ENCODE assay signal across 22 mouse cellular contexts in genomic region chr15:27569924-27570323, GRCm38 (mm10).
A peak's percentile ranks its signal among the peaks of the same experiment; 100 is the strongest.
DNase-seq lines count a peak whose midpoint lies in the region; ATAC-seq lines count a peak whose summit lies in the region.
"Had no signal": no experiment of that assay in that cellular context is flagged by ENCODE, and none has a peak within 500 bp of the region (broad histone marks: within the 10 kb centered on the region; RNA-seq: fewer than 3 reads in every experiment).

No protein-coding gene starts in this region.

- no peak overlapping the region for H3K4me3 ChIP-seq in embryonic facial prominence, embryonic 11.5 days (ENCODE audit: low read depth, low read length)
- no peak overlapping the region for H3K4me3 ChIP-seq in embryonic facial prominence, embryonic 10.5 days
- H3K4me3 ChIP-seq in forebrain, embryonic 15.5 days, result no peak overlapping the region
- H3K4me3 ChIP-seq: heart, embryonic 10.5 days; hindbrain, embryonic 15.5 days; left cerebral cortex, adult 2 months; limb, embryonic 10.5 days; liver, embryonic 13.5 days had no signal

- no peaks in the 10 kb centered on the region for H3K27me3 ChIP-seq in embryonic facial prominence, embryonic 11.5 days (ENCODE audit: control insufficient read depth, insufficient read depth, low read length)
- no peaks in the 10 kb centered on the region for H3K27me3 ChIP-seq in embryonic facial prominence, embryonic 10.5 days (replicated peaks; ENCODE audit: low read depth, poor library complexity, severe bottlenecking)
- no peaks in the 10 kb centered on the region for H3K27me3 ChIP-seq in forebrain, embryonic 15.5 days
- H3K27me3 ChIP-seq: hindbrain, embryonic 15.5 days; liver, embryonic 13.5 days had no signal

- no peak overlapping the region for H3K27ac ChIP-seq in embryonic facial prominence, embryonic 11.5 days (replicated peaks; ENCODE audit: low read depth, low read length)
- no peak overlapping the region for H3K27ac ChIP-seq in embryonic facial prominence, embryonic 10.5 days (replicated peaks)
- no peak overlapping the region for H3K27ac ChIP-seq in forebrain, embryonic 15.5 days (replicated peaks)
- H3K27ac ChIP-seq: heart, embryonic 10.5 days; hindbrain, embryonic 15.5 days; limb, embryonic 10.5 days; liver, embryonic 13.5 days; macrophage had no signal

- WGBS in embryonic facial prominence, embryonic 11.5 days, result 46% methylated on average over 2 of the region's 2 CpGs
- WGBS in embryonic facial prominence, embryonic 10.5 days, result 67% methylated on average over 2 of the region's 2 CpGs
- 72% methylated on average over 2 of the region's 2 CpGs for WGBS in forebrain, embryonic 15.5 days

- H3K4me2 ChIP-seq in embryonic facial prominence, embryonic 11.5 days (ENCODE audit: low read depth, low read length), result no peak overlapping the region
- H3K4me2 ChIP-seq in forebrain, embryonic 15.5 days (replicated peaks), result no peak overlapping the region
- H3K4me2 ChIP-seq: hindbrain, embryonic 15.5 days; liver, embryonic 13.5 days had no signal

- H3K4me1 ChIP-seq in embryonic facial prominence, embryonic 11.5 days (ENCODE audit: control insufficient read depth, insufficient read depth, low read length), result no peaks in the 10 kb centered on the region
- H3K4me1 ChIP-seq in embryonic facial prominence, embryonic 10.5 days, result no peaks in the 10 kb centered on the region
- peaks cover 2% of the 10 kb centered on the region for H3K4me1 ChIP-seq in forebrain, embryonic 15.5 days
- H3K4me1 ChIP-seq: hindbrain, embryonic 15.5 days; limb, embryonic 10.5 days; liver, embryonic 13.5 days had no signal

- ATAC-seq in embryonic facial prominence, embryonic 11.5 days (replicated peaks; ENCODE audit: insufficient number of reproducible peaks, low FRiP score, low TSS enrichment, low read depth), result no peak
- no peak for ATAC-seq in forebrain, embryonic 15.5 days (replicated peaks)
- ATAC-seq: forebrain, embryonic 16.5 days had no signal

- peak; percentile 44 for DNase-seq in embryonic facial prominence, embryonic 11.5 days (ENCODE audit: low spot score)
- no peak for DNase-seq in embryonic facial prominence, embryonic 10.5 days (ENCODE audit: low spot score)
- DNase-seq in lung, postnatal 36 days, result peak; percentile 56
- DNase-seq in lung, postnatal 14 days, result no peak
- peak; percentile 32 for DNase-seq in forelimb bud, embryonic 11.5 days (ENCODE audit: low read depth, low spot score)
- no peak for DNase-seq in ovary, postnatal 10 days (ENCODE audit: low spot score)
- DNase-seq: cerebellum, adult 8-10 months; gastrocnemius, postnatal 10 days; heart, postnatal 14 days; kidney, adult 11 months; kidney, postnatal 10 days; liver, embryonic 13.5 days; midbrain, embryonic 14.5 days; retina, postnatal 1 day; thymus, postnatal 36 days had no signal

- H3K36me3 ChIP-seq in embryonic facial prominence, embryonic 11.5 days (replicated peaks; ENCODE audit: control insufficient read depth, insufficient read depth, low read depth, low read length), result no peaks in the 10 kb centered on the region
- peaks cover 16% of the 10 kb centered on the region; the same call in 1 of the 2 replicates for H3K36me3 ChIP-seq in embryonic facial prominence, embryonic 10.5 days (replicated peaks)
- peaks cover 17% of the 10 kb centered on the region; the same call in 1 of the 2 replicates for H3K36me3 ChIP-seq in forebrain, embryonic 15.5 days
- H3K36me3 ChIP-seq: limb, embryonic 10.5 days had no signal

- no peak overlapping the region for H3K9ac ChIP-seq in embryonic facial prominence, embryonic 11.5 days (replicated peaks; ENCODE audit: low read length)
- H3K9ac ChIP-seq in forebrain, embryonic 15.5 days (replicated peaks), result no peak overlapping the region
- H3K9ac ChIP-seq: hindbrain, embryonic 15.5 days; liver, embryonic 13.5 days had no signal

- no peaks in the 10 kb centered on the region for H3K9me3 ChIP-seq in embryonic facial prominence, embryonic 11.5 days (replicated peaks; ENCODE audit: control insufficient read depth, low read length)
- no peaks in the 10 kb centered on the region for H3K9me3 ChIP-seq in embryonic facial prominence, embryonic 10.5 days
- no peaks in the 10 kb centered on the region for H3K9me3 ChIP-seq in forebrain, embryonic 15.5 days
- H3K9me3 ChIP-seq: heart, embryonic 10.5 days; hindbrain, embryonic 15.5 days; limb, embryonic 10.5 days; liver, embryonic 13.5 days had no signal

Comparison
In these comparisons a context has a peak if more than half of its experiments do, and no peak if none do; other contexts are left out.
1. DNase-seq: peak in embryonic facial prominence, embryonic 11.5 days (single experiment), lung, postnatal 36 days (single experiment) and forelimb bud, embryonic 11.5 days (single experiment); none in embryonic facial prominence, embryonic 10.5 days (single experiment), lung, postnatal 14 days (single experiment) and ovary, postnatal 10 days (single experiment).